Mouse (Mus musculus) stomach, postnatal 0 days (tissue): ENCODE data around the gene Mylk2. TPM values are rescaled to one million over a fixed set of nuclear protein-coding genes. Genes with fewer than 3 reads are reported as not detected.

ENCODE experiments used
- ATAC-seq: fragments of 200-750 bp; cut with Nextera tagmentation; 2 replicates; pipeline ENCODE4 v1.8.0; 2017; ENCODE audit not compliant: low FRiP score, low TSS enrichment
- DNase-seq: peaks from one replicate; pipeline ENCODE4 v3.0.0-alpha.2; 2016; ENCODE audit warnings: low spot score
- H3K27ac ChIP-seq: fragments of 300-500 bp; sonication (generic); replicated peaks from 2 replicates; pipeline ENCODE4 v1.5.1; 2014; ENCODE audit warnings: mild to moderate bottlenecking, control low read depth
- H3K27me3 ChIP-seq: fragments of 300-500 bp; sonication (generic); 2 replicates; pipeline ENCODE4 v1.6.1; 2014; ENCODE audit warnings: low read length; ENCODE audit not compliant: control insufficient read depth, insufficient read depth
- H3K36me3 ChIP-seq: fragments of 300-500 bp; sonication (generic); 2 replicates; pipeline ENCODE4 v1.6.1; 2014; ENCODE audit warnings: low read length, mixed read lengths; ENCODE audit not compliant: control insufficient read depth, insufficient read depth
- H3K4me1 ChIP-seq: fragments of 300-500 bp; sonication (generic); replicated peaks from 2 replicates; pipeline ENCODE4 v1.6.1; 2014; ENCODE audit warnings: antibody characterized with exemption; ENCODE audit not compliant: control insufficient read depth, insufficient read depth
- H3K4me2 ChIP-seq: fragments of 300-500 bp; sonication (generic); replicated peaks from 2 replicates; pipeline ENCODE4 v1.6.1; 2014; ENCODE audit warnings: low read depth, mild to moderate bottlenecking, control low read depth, moderate library complexity
- H3K4me3 ChIP-seq: fragments of 300-500 bp; sonication (generic); 2 replicates; pipeline ENCODE4 v1.5.1; 2014; ENCODE audit warnings: low read depth, low read length, control low read depth
- H3K9ac ChIP-seq: fragments of 300-500 bp; sonication (generic); 2 replicates; pipeline ENCODE4 v1.6.1; 2014; ENCODE audit warnings: mild to moderate bottlenecking, low read length, control low read depth, mixed read lengths
- H3K9me3 ChIP-seq: fragments of 300-500 bp; sonication (generic); 2 replicates; pipeline ENCODE4 v1.6.1; 2016; ENCODE audit warnings: low read length; ENCODE audit not compliant: control insufficient read depth
- CTCF ChIP-seq: IDR thresholded peaks from 2 replicates; pipeline ENCODE4 v1.5.1; 2016; ENCODE audit warnings: antibody characterized with exemption, low read depth, mild to moderate bottlenecking, moderate library complexity
- EP300 ChIP-seq: optimal IDR thresholded peaks from 2 replicates; pipeline ENCODE3; 2016; ENCODE audit warnings: antibody characterized with exemption
- WGBS: fragments of 180-500 bp; shearing (Covaris S2); extraction: QIAGEN DNeasy Blood & Tissue Kit; methylation state at CpG from one replicate; pipeline ENCODE4 v1.1.7; 2014; 5-methylcytosine and 5-hydroxymethylcytosine counted together
- microRNA-seq: library from miRNA; unstranded; fragments of <30 nt; microRNA quantifications from one replicate; pipeline ENCODE4, GENCODE M21; 2016
- polyA plus RNA-seq: library from polyadenylated mRNA; unstranded; fragments of >200 nt; fragmentation: Nextera tagmentation; extraction: Ambion mirVana; gene quantifications from 2 replicates; pipeline ENCODE4 v1.2.1, GENCODE M21; 2015

Gene Mylk2
- polyA plus RNA-seq, 1 experiment from 2014 or later: 0.02 TPM

- Histone ChIP-seq H3K36me3 (no peaks in the 10 kb centered on the region), H3K27ac (no peak overlapping the region), H3K27me3 (no peaks in the 10 kb centered on the region), H3K9me3 (no peaks in the 10 kb centered on the region), H3K4me1 (no peaks in the 10 kb centered on the region), H3K4me3 (no peak overlapping the region), H3K9ac (no peak overlapping the region), H3K4me2 (no peak overlapping the region)
- DNase-seq (no peak), ATAC-seq (no peak)
- TF ChIP-seq CTCF (no peak), EP300 (no peak)
- WGBS: 56% methylated on average over 4 of the region's 4 CpGs
These were observed 54.4 kb downstream of the Mylk2 start for GRCm38 (mm10) chr2:152965555-152965954.

Small RNA genes within 50 kb of the gene (microRNA-seq; reads per million reads assigned to microRNA genes)
- not detected for gene Mir5622

Other genes starting within 250 kb of the Mylk2 start
- gene H13, start 241.9 kb upstream of the Mylk2 start, polyA plus RNA-seq: 110 and 121 TPM in 2 replicates
- 22.9 and 23.4 TPM in 2 replicates for gene Mcts2, start 224.3 kb upstream of the Mylk2 start, polyA plus RNA-seq
- gene Id1, start 175.1 kb upstream of the Mylk2 start, polyA plus RNA-seq: 191 and 228 TPM in 2 replicates
- gene Cox4i2, start 157.2 kb upstream of the Mylk2 start, polyA plus RNA-seq: 9.8 and 10.6 TPM in 2 replicates
- 45.6 and 48.7 TPM in 2 replicates for gene Bcl2l1, start 79.6 kb upstream of the Mylk2 start, polyA plus RNA-seq
- 14.0 and 17.7 TPM in 2 replicates for gene Tpx2, start 63.4 kb upstream of the Mylk2 start, polyA plus RNA-seq
- gene Foxs1, start 21.9 kb downstream of the Mylk2 start, polyA plus RNA-seq: 2.3 and 2.6 TPM in 2 replicates
- 0.27 and 0.36 TPM in 2 replicates for gene Dusp15, start 40.3 kb downstream of the Mylk2 start, polyA plus RNA-seq
- gene Ttll9, start 51.1 kb downstream of the Mylk2 start, polyA plus RNA-seq: not detected in 2 replicates
- gene Pdrg1, start 104.1 kb downstream of the Mylk2 start, polyA plus RNA-seq: 66.0 and 66.8 TPM in 2 replicates
- 0.04 TPM in 1 of 2 replicates, not detected in the other for gene Xkr7, start 120.5 kb downstream of the Mylk2 start, polyA plus RNA-seq
- 1.1 and 1.2 TPM in 2 replicates for gene Ccm2l, start 154.6 kb downstream of the Mylk2 start, polyA plus RNA-seq
- gene Hck, start 197.1 kb downstream of the Mylk2 start, polyA plus RNA-seq: 3.2 and 3.6 TPM in 2 replicates
- gene Tm9sf4, start 250.0 kb downstream of the Mylk2 start, polyA plus RNA-seq: 44.0 and 45.6 TPM in 2 replicates